Mouse (Mus musculus) kidney, adult 2 months (tissue): ENCODE measurements around the gene Disp1. TPM values are rescaled to one million over a fixed set of nuclear protein-coding genes. Genes with fewer than 3 reads are reported as not detected.

Experiments
- DNase-seq: peaks from one replicate; pipeline ENCODE4 v3.0.0; 2021
- H3K27ac ChIP-seq: fragments of 200-500 bp; 2 replicates; pipeline ENCODE4 v1.5.1; 2012; ENCODE audit warnings: low read depth, low read length, control low read depth, inconsistent platforms; ENCODE audit not compliant: insufficient read depth
- H3K27me3 ChIP-seq: fragments of 200-500 bp; replicated peaks from 2 replicates; pipeline ENCODE4 v1.6.1; 2012; ENCODE audit warnings: mild to moderate bottlenecking, moderate library complexity, low read length, inconsistent platforms; ENCODE audit not compliant: control insufficient read depth, insufficient read depth
- H3K36me3 ChIP-seq: fragments of 200-500 bp; 2 replicates; pipeline ENCODE4 v1.6.1; 2012; ENCODE audit warnings: mild to moderate bottlenecking, moderate library complexity, low read length, inconsistent platforms; ENCODE audit not compliant: control insufficient read depth, insufficient read depth
- H3K4me1 ChIP-seq: fragments of 200-500 bp; 2 replicates; pipeline ENCODE4 v1.6.1; 2011; ENCODE audit warnings: low read length; ENCODE audit not compliant: control insufficient read depth, insufficient read depth
- H3K4me3 ChIP-seq: fragments of 200-500 bp; 2 replicates; pipeline ENCODE4 v1.5.1; 2011; ENCODE audit warnings: mild to moderate bottlenecking, low read depth, low read length, control low read depth; ENCODE audit not compliant: insufficient read depth
- CTCF ChIP-seq: fragments of 200-500 bp; conservative IDR thresholded peaks from 2 replicates; pipeline ENCODE4 v1.5.1; 2011; ENCODE audit warnings: low read depth, mild to moderate bottlenecking, control low read depth, low read length, moderate library complexity, mixed read lengths; ENCODE audit not compliant: insufficient read depth, insufficient read length
- POLR2A ChIP-seq: fragments of 200-500 bp; IDR thresholded peaks from one replicate; pipeline ENCODE4 v1.6.1; 2011; ENCODE audit warnings: low read depth, low read length, control low read depth
- WGBS: fragments of 180-500 bp; shearing (Covaris S2); methylation state at CpG from one replicate; pipeline ENCODE4 v1.1.7; 2018; 5-methylcytosine and 5-hydroxymethylcytosine counted together
- polyA plus RNA-seq: library from polyadenylated mRNA; depleted of rRNA; stranded (reverse); fragments of >200 nt; gene quantifications from 2 replicates; pipeline ENCODE4 v1.2.3, GENCODE M21; 2012

The Disp1 gene
- polyA plus RNA-seq, 1 experiment, result 5.5 TPM

DNA sequence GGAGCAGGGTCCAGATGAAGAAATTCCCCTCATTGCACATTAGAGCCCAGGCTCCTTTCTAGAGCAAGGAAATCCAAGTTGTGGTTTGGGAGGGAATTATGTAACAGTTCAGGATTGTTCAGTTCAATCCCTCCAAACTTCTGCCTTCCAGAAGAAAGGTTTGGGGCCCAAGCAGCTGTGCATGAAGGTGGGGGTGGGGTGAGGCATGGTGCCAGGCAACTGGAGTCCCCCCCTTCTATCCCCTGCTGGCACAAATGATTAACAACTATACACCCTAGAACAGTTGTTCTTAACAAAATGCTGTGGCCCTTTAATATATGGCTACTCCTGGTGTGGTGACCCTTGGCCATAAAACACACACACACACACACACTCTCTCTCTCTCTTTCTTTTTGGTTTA is 140.2 kb downstream of the Disp1 start:
- Histone ChIP-seq H3K4me3 (no peak overlapping the region), H3K27ac (no peak overlapping the region), H3K4me1 (no peaks in the 10 kb centered on the region), H3K36me3 (no peaks in the 10 kb centered on the region), H3K27me3 (no peaks in the 10 kb centered on the region)
- TF ChIP-seq CTCF (no peak), POLR2A (no peak)
- no peak for DNase-seq

GRCm38 (mm10) chr1:183075121-183075822 is 146.1 kb downstream of the Disp1 start:
- H3K27me3 ChIP-seq, result no peaks in the 10 kb centered on the region
- TF ChIP-seq CTCF (no peak), POLR2A (no peak)
- no peak overlapping the region for H3K4me3 ChIP-seq
- H3K36me3 ChIP-seq, result no peaks in the 10 kb centered on the region
- DNase-seq, result no peak
- no peaks in the 10 kb centered on the region for H3K4me1 ChIP-seq
- 61% methylated on average over 15 of the region's 15 CpGs for WGBS
- H3K27ac ChIP-seq, result no peak overlapping the region

- no peak overlapping the region for H3K27ac ChIP-seq
- no peak overlapping the region for H3K4me3 ChIP-seq
- H3K36me3 ChIP-seq, result no peaks in the 10 kb centered on the region
- whole genome bisulfite sequencing, result 50% methylated on average over 12 of the region's 12 CpGs
- no peaks in the 10 kb centered on the region for H3K4me1 ChIP-seq
- peak; percentile 81 for DNase-seq
- TF ChIP-seq POLR2A, result no peak
- no peak for TF ChIP-seq CTCF
- H3K27me3 ChIP-seq, result no peaks in the 10 kb centered on the region
These were observed 148.9 kb downstream of the Disp1 start for GRCm38 (mm10) chr1:183072263-183073050.

DNA sequence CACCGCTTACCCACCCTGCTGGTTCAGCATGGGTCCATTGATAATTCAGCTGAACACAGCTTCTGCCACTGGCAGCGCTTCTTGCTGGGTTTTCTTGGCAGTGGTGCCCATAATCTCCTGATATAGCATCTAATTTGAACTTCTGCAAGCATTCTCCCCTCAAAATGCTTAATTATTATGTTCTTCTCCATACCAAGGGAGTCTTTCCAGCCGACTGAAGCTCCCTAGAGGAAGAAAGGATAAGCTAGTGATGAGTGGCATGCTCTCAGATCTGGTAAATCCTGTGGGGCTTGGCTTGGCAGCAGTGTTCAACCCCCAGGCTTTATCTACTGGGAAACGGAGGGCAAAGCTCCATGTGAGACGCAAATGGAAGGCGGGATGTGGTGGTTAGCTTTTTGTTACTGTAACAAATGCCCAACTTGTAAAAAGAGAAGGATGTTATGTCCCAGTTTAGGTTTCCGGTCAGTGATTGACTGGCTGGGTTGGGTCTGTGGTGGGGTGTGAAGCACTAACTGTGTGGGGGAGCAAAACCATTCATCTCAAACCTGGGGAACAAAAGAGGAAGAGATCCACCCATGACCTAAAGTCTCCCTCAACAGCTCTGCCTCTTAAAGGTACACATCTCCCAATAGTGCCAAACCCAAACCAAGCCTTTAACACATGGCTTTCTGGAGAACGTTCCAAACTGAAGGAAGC is 151.2 kb downstream of the Disp1 start:
- WGBS, result 90% methylated on average over 8 of the region's 8 CpGs
- TF ChIP-seq POLR2A, result no peak
- TF ChIP-seq CTCF, result no peak
- Histone ChIP-seq H3K4me3 (no peak overlapping the region), H3K27me3 (no peaks in the 10 kb centered on the region), H3K36me3 (no peaks in the 10 kb centered on the region), H3K4me1 (no peaks in the 10 kb centered on the region), H3K27ac (no peak overlapping the region)
- DNase-seq, result no peak

- H3K4me3 ChIP-seq, result no peak overlapping the region
- 80% methylated on average over 7 of the region's 7 CpGs for WGBS
- no peaks in the 10 kb centered on the region for H3K36me3 ChIP-seq
- H3K27ac ChIP-seq, result no peak overlapping the region
- TF ChIP-seq POLR2A (no peak), CTCF (no peak)
- DNase-seq, result no peak
- no peaks in the 10 kb centered on the region for H3K4me1 ChIP-seq
- H3K27me3 ChIP-seq, result no peaks in the 10 kb centered on the region
These were observed 153.5 kb downstream of the Disp1 start for GRCm38 (mm10) chr1:183067807-183068206.

DNA sequence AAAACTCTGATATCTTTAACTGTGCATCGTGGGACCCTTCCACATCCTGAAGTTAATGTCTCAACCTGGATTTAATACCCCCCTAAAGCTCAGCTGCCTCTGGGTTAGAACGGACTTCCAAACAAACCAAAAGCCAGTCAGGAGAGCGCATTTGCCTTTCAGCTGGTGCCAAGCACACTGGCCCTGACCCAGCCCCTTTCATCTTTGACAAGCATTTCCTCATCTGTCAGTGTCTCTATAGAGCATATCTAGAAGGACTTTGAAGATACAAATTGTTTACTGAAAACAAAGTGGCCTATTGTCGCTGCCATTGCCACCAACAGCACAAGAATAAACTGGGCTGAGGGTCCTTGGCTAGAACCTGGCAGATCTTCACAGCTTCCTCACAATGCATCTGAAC is 154.3 kb downstream of the Disp1 start:
- 68% methylated on average over 4 of the region's 4 CpGs for WGBS
- no peaks in the 10 kb centered on the region for H3K36me3 ChIP-seq

DNA sequence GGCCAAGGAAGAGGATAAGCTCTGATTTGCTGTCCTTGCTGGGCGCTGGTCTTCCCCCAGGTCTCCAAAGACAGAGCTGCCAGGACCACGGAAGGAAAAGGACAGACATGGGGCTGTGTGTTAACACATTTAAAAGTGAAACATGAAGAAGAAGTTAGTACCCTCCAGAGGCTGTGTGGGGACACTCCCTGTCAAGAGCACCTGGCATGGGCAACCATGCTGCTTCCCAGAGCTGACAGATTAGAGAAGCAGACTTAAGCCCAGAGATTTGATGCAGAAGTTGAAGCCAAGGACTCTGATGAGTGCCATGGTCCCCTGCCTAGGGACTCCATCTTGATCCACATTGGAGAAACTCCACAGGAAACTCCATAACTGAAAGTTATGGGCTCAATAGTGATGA is 160.7 kb downstream of the Disp1 start:
- no peaks in the 10 kb centered on the region for H3K36me3 ChIP-seq
- H3K4me3 ChIP-seq, result no peak overlapping the region
- 69% methylated on average over 2 of the region's 2 CpGs for WGBS
- TF ChIP-seq POLR2A (no peak), CTCF (no peak)
- DNase-seq, result no peak
- H3K27ac ChIP-seq, result no peak overlapping the region
- H3K27me3 ChIP-seq, result no peaks in the 10 kb centered on the region
- no peaks in the 10 kb centered on the region for H3K4me1 ChIP-seq

More for the DNA sequence above, 154.3 kb downstream of the Disp1 start:
- Histone ChIP-seq H3K27ac (no peak overlapping the region), H3K4me1 (no peaks in the 10 kb centered on the region), H3K27me3 (no peaks in the 10 kb centered on the region), H3K4me3 (no peak overlapping the region)
- TF ChIP-seq CTCF (no peak), POLR2A (no peak)
- no peak for DNase-seq
